Mouse (Mus musculus): Measurements from ENCODE around the gene Nat8f6. TPM values are rescaled to one million over a fixed set of nuclear protein-coding genes. Genes with fewer than 3 reads are reported as not detected.
"Not testable (repeated sequence)": the region's sequence is repeated elsewhere in the genome, so short reads cannot be mapped to it uniquely, and the experiment has no call there.

Gene Nat8f6
- total RNA-seq (2021), result under 1 TPM; 0.21 to 0.33 TPM
- long read RNA-seq, experiment 1, result 0 reads
- long read RNA-seq, experiment 2, result 0 reads

GRCm38 (mm10) chr6:85820837-85821236, at the start of gene Nat8f6, which contains the start of gene Nat8f5:
Gene Nat8f6, minus strand, starts transcription at chr6:85820954.
Gene Nat8f5, minus strand, starts transcription at chr6:85820972.
- no peak for DNase-seq

- not testable (repeated sequence) for DNase-seq
These were observed 48.3 kb upstream of the Nat8f6 start, which contains the start of gene Nat8f2 for GRCm38 (mm10) chr6:85869006-85869405. Gene Nat8f2, minus strand, starts transcription at chr6:85869158.

GRCm38 (mm10) chr6:85867726-85868690, 47.3 kb upstream of the Nat8f6 start:
- DNase-seq, result no peak

DNA sequence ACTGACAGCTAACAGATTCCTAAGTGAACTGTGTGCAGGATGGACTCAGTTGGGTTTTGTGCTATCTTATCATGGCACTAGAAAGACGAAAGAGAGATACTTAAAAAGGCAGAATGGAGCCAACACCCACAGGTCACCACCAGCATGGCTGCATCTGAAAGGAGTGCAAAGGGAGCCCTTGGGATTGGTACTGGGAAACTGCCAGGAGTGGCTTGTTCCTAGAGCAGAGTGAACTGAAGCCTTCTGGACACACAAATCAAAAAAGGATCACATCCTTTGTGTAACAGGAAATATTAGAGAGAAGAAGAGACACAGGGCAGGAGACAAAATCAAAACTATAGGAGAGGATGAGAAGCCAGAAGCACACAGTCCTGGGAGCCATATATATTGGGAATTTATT, 46.2 kb upstream of the Nat8f6 start:
- peak; percentile 45 for DNase-seq

DNA sequence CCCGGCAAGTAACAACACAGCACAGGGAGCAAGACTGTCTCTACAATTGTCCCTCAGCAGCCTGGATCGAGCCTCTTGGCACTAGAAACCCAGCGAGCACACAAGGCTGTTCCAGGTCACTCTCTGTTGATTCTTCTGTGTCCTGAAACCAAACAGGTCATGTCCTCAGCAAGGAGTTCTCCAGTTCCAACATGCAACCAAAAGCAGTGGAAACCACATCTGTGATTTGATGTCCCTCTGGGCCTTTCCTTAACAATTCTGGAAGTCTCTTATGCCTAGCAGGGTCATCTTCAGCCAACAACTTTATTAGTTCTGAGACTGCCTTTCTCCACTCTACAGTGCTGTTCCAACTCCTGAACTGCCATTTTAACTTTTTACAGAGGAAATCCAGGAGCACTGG, 45.4 kb upstream of the Nat8f6 start:
- not testable (repeated sequence) for DNase-seq

GRCm38 (mm10) chr6:85864900-85865639, 44.3 kb upstream of the Nat8f6 start:
- peak; percentile 48 for DNase-seq

DNA sequence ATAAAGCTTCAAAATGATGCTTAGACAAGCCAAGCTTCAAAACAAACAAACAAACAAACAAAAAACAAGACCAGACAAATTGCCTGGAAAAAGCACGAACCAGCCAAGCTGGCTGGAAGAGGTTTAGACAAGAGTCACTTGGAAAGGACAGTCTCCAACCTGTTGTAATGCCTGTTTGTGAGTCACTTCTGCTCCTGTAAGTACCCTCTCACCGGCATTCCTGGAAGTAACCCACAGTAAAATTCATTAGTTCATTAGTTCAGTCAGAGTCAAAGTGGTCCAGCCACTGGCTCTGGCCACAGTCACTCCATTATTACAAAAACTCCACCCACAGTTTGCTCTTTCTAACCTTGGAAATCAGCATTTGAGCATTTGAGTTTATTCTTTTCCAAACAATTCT, 43.1 kb upstream of the Nat8f6 start:
- DNase-seq, result no peak

- no peak for DNase-seq
These were observed 42.4 kb upstream of the Nat8f6 start for GRCm38 (mm10) chr6:85863136-85863535.

GRCm38 (mm10) chr6:85862565-85862964, 41.8 kb upstream of the Nat8f6 start:
- peak; percentile 76 for DNase-seq

DNA sequence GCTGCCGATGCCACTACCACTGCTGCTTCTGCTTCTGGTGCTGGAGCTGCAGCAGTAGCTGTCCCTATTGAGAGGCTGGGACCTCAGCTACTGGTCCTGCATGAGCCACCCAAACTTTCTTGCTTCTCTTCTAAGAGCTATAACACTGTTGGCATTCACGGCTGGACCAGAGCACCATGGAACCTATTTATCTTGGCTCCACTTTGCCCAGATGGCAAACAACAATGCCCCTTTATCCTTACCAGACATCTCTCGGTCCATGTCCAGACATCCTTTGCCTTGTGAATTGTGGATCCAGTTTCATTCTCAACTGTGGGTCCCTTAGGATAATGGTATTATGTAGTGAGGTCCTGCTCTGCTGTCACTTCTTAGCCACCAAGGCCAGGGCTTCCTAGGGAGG, 40.5 kb upstream of the Nat8f6 start:
- no peak for DNase-seq

DNA sequence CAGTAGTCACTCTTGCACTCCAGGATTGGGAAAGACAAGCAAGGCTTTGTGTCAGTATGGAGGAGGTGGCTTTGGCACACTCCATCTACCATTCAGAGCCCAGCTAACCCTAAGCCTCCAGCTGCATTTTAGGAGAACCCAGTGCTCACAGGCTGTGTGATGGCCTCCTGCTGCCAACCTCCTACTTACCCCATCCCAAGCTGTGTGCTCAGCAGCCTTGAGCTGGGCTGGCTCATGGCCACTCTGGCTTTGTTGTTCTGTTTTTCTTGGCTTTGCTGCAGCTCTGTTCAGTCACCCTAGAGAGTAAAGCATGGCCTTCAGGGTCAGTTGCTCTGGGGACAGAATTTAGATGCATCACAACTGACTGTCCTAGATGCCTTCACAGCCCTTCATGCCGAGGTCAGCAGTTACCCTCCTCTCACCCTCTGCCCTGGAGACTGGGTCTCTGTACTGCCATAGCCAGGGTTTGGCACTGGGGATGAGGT, 35.5 kb upstream of the Nat8f6 start:
- DNase-seq, result peak; percentile 92

GRCm38 (mm10) chr6:85853481-85853880, 32.7 kb upstream of the Nat8f6 start:
- DNase-seq, result no peak

- DNase-seq, result no peak
These were observed 30.5 kb upstream of the Nat8f6 start for GRCm38 (mm10) chr6:85851062-85851773.

DNA sequence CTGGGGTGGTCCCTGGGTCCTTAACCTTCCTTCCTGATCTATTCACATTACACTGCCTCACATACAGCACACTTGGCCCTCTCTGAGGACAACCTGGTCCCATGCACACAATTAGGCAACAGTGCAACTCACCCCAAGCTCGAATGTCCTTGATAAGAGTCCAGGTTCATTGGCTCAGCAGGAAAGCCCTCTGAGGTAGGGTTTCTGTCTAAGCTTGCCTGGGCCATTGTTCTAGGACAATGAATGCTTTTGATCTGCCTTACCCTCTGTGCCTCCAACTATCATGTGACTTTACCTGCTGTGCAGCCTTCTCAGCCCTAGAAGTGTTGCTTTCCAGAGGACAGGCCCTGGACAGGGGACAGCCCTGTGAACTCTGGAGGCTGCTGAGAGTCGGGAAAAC, 28.5 kb upstream of the Nat8f6 start:
- peak; percentile 34 for DNase-seq

DNA sequence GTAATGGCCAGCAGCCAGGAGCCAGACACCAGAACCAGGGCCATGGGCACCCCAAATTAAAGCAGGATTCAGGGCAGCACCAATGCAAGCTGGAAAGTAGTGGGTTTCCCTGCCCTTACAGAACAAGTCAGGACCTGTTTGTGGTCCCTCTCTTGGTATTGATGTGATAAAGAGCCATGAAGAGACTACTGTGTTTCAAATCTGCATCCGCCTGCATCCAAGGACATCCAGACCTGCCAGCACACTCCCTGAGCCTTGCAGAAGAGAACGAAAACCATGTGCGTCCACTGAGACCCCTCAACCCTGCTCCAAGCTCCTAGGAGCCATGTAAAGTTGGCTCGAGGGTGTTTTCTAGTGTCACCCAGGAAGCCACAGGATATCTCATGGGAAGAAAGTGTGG, 27.4 kb upstream of the Nat8f6 start:
- DNase-seq, result no peak

DNA sequence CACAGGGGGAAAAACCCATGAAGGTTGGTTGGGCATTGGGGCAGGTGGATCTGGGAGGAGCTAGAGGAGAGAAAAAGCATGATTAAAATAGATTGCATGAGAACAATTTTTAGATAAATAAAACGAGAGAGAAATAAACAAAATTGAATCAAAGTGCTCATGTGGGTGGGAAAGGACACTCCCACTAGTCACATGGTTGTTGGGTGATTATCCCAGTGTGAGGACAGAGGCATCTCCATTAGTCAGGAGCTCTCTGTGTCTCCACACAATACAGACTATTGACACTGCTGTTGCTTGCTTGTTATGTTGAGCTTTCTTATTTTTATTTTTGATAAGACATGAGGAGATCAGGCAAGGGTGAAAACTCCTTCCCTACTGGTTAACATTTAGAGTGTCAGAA, 26.2 kb upstream of the Nat8f6 start:
- DNase-seq, result no peak

DNA sequence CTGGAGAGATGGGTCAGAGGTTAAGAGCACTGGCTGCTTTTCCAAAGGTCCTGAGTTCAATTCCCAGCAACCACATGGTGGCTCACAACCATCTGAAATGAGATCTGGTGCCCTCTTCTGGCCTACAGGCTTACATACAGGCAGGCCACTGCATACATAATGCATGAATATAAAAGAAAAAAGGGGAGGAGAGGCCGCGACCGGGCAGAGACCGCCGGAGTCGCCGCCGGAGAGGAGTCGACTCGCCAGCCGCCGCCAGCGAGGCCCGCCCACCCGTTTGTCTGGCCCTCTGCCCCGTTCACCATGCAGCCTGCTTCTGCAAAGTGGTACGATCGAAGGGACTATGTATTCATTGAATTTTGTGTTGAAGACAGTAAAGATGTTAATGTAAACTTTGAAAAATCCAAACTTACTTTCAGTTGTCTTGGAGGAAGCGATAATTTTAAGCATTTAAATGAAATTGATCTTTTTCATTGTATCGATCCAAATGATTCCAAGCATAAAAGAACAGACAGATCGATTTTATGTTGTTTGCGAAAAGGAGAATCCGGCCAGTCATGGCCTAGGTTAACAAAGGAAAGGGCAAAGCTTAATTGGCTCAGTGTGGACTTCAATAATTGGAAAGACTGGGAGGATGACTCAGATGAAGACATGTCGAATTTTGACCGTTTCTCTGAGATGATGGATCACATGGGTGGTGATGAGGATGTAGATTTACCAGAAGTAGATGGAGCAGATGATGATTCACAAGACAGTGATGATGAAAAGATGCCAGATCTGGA, 23.1 kb upstream of the Nat8f6 start:
- not testable (repeated sequence) for DNase-seq

DNA sequence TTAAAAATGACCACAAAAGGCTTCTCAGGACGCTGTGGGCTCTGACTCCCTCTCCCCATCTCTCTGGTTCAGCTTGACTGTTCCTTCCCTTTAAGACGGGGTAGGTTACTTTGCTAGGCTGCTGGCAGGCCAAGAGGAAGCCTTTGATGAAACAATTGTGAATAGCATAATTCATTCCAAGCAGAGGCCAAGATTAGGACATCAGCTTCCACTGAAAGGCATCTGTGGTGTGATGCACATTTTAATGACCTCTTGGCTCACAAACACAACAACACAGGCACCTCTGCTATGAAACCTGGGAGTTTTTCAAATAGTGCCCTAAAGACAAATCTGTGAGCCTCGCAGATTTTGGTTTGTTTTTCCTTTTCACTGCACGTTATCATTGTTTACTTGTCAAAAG, 19.2 kb upstream of the Nat8f6 start:
- DNase-seq, result no peak

DNA sequence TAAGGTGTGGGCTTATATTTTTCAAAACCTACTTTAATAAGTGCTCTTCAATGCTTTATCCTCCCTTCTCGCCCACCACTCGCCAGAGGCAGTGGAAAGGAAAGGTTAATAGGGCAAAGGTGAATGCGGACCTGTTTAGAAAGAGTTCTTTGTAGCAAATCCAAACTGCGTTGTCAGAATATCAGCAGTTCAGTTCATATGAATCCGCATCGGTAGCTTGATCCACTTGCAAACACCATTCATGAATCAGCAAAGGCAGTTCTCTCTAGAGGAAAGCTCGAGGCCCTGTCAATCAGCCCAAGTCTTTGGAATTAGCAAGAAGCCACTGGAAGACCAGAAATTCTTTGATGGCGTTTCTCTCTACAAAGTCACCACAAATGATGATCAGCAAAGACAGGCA, 17.9 kb upstream of the Nat8f6 start:
- DNase-seq, result no peak

GRCm38 (mm10) chr6:85837307-85837706, 16.6 kb upstream of the Nat8f6 start:
- DNase-seq, result peak; percentile 78

DNA sequence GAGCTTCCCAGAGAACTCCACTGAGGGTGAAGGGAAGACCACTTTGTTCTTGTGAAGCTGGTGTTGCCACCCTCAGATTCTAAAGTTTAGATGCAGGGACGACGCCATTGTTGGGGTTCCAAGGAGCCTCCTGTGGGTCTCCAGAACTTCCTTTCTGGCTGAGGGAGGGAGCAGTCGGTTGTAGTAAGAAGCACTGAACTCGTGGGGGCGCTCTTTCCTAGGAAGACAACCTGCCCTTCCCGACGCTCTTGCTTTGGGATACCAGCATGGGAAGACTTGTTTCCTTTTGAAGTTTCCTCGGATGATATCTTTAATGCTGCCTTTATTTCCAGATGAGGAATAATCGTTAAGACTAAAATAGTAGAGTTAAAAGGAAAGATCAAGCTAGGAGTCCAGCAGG, 16.1 kb upstream of the Nat8f6 start:
- peak; percentile 84 for DNase-seq
